Mouse (Mus musculus): ENCODE data around the gene Qrich1. TPM values are rescaled to one million over a fixed set of nuclear protein-coding genes. Genes with fewer than 3 reads are reported as not detected.

Gene Qrich1
- 160 and 175 TPM in 2 replicates for polyA plus RNA-seq (2014; fragmentation: Nextera tagmentation; extraction: Ambion mirVana)

- H3K36me3 ChIP-seq (ENCODE audit: control insufficient read depth, insufficient read depth, low read length): peaks cover 15% of the 10 kb centered on the region
These were observed at the start of gene Qrich1 for GRCm38 (mm10) chr9:108516380-108517251. Gene Qrich1 (plus strand): TSS chr9:108516806.

GRCm38 (mm10) chr9:108469430-108469829 is 47.2 kb upstream of the Qrich1 start:
- ATAC-seq (ENCODE audit: low FRiP score) (no peak), DNase-seq (ENCODE audit: low spot score, missing footprints) (no peak)
- peaks cover 10% of the 10 kb centered on the region for H3K36me3 ChIP-seq (ENCODE audit: control insufficient read depth, insufficient read depth, low read length)
- H3K4me2 ChIP-seq: no peak overlapping the region
- H3K9ac ChIP-seq (ENCODE audit: low read length): no peak overlapping the region
- WGBS: 86% methylated on average over 5 of the region's 5 CpGs
- no peak overlapping the region for H3K4me3 ChIP-seq (ENCODE audit: low read depth, low read length)
- no peaks in the 10 kb centered on the region for H3K4me1 ChIP-seq (ENCODE audit: control insufficient read depth, insufficient read depth, low read length)
- no peaks in the 10 kb centered on the region for H3K27me3 ChIP-seq (ENCODE audit: control insufficient read depth, insufficient read depth, low read length)
- no peak overlapping the region for H3K27ac ChIP-seq (ENCODE audit: low read depth, low read length)
- no peaks in the 10 kb centered on the region for H3K9me3 ChIP-seq (ENCODE audit: control insufficient read depth, low read length)

More at GRCm38 (mm10) chr9:108516380-108517251, at the start of gene Qrich1:
- peak within 1 kb of the TSS; percentile 93 for H3K4me3 ChIP-seq (ENCODE audit: low read depth, low read length)
- WGBS: 1% methylated on average over 55 of the region's 55 CpGs
- H3K27me3 ChIP-seq (ENCODE audit: control insufficient read depth, insufficient read depth, low read length): no peaks in the 10 kb centered on the region
- peak; percentile 99 for DNase-seq (ENCODE audit: low spot score, missing footprints)
- peak; percentile 95 for ATAC-seq (ENCODE audit: low FRiP score)
- H3K4me1 ChIP-seq (ENCODE audit: control insufficient read depth, insufficient read depth, low read length): peaks cover 16% of the 10 kb centered on the region
- peak within 1 kb of the TSS; percentile 53 for H3K4me2 ChIP-seq
- H3K9me3 ChIP-seq (ENCODE audit: control insufficient read depth, low read length): no peaks in the 10 kb centered on the region
- peak within 1 kb of the TSS; percentile 97 for H3K9ac ChIP-seq (ENCODE audit: low read length)
- H3K27ac ChIP-seq (ENCODE audit: low read depth, low read length): peak within 1 kb of the TSS; percentile 99

GRCm38 (mm10) chr9:108469845-108470244 is 46.8 kb upstream of the Qrich1 start:
- DNase-seq (ENCODE audit: low spot score, missing footprints) (no peak), ATAC-seq (ENCODE audit: low FRiP score) (no peak)
- Histone ChIP-seq H3K4me3 (ENCODE audit: low read depth, low read length) (no peak overlapping the region), H3K9ac (ENCODE audit: low read length) (no peak overlapping the region), H3K27me3 (ENCODE audit: control insufficient read depth, insufficient read depth, low read length) (no peaks in the 10 kb centered on the region), H3K36me3 (ENCODE audit: control insufficient read depth, insufficient read depth, low read length) (peaks cover 8% of the 10 kb centered on the region), H3K27ac (ENCODE audit: low read depth, low read length) (no peak overlapping the region), H3K9me3 (ENCODE audit: control insufficient read depth, low read length) (no peaks in the 10 kb centered on the region), H3K4me2 (no peak overlapping the region), H3K4me1 (ENCODE audit: control insufficient read depth, insufficient read depth, low read length) (no peaks in the 10 kb centered on the region)
- 80% methylated on average over 4 of the region's 4 CpGs for WGBS

- Histone ChIP-seq H3K4me2 (no peak overlapping the region), H3K4me1 (ENCODE audit: control insufficient read depth, insufficient read depth, low read length) (peaks cover 6% of the 10 kb centered on the region), H3K9ac (ENCODE audit: low read length) (no peak overlapping the region), H3K4me3 (ENCODE audit: low read depth, low read length) (no peak overlapping the region), H3K27me3 (ENCODE audit: control insufficient read depth, insufficient read depth, low read length) (no peaks in the 10 kb centered on the region), H3K36me3 (ENCODE audit: control insufficient read depth, insufficient read depth, low read length) (no peaks in the 10 kb centered on the region), H3K9me3 (ENCODE audit: control insufficient read depth, low read length) (no peaks in the 10 kb centered on the region), H3K27ac (ENCODE audit: low read depth, low read length) (no peak overlapping the region)
- WGBS: 58% methylated on average over 1 of the region's 1 CpGs
- ATAC-seq (ENCODE audit: low FRiP score) (no peak), DNase-seq (ENCODE audit: low spot score, missing footprints) (peak; percentile 39)
These were observed 42.1 kb upstream of the Qrich1 start for GRCm38 (mm10) chr9:108474528-108474927.

GRCm38 (mm10) chr9:108478638-108479156 is 37.9 kb upstream of the Qrich1 start:
- H3K4me2 ChIP-seq: peak overlapping the region; percentile 57
- H3K4me1 ChIP-seq (ENCODE audit: control insufficient read depth, insufficient read depth, low read length): peaks cover 16% of the 10 kb centered on the region
- ATAC-seq (ENCODE audit: low FRiP score) (peak; percentile 84), DNase-seq (ENCODE audit: low spot score, missing footprints) (peak; percentile 99)
- H3K27ac ChIP-seq (ENCODE audit: low read depth, low read length): peak overlapping the region; percentile 75
- H3K4me3 ChIP-seq (ENCODE audit: low read depth, low read length): peak overlapping the region; percentile 44
- no peaks in the 10 kb centered on the region for H3K36me3 ChIP-seq (ENCODE audit: control insufficient read depth, insufficient read depth, low read length)
- H3K27me3 ChIP-seq (ENCODE audit: control insufficient read depth, insufficient read depth, low read length): no peaks in the 10 kb centered on the region
- H3K9me3 ChIP-seq (ENCODE audit: control insufficient read depth, low read length): no peaks in the 10 kb centered on the region
- H3K9ac ChIP-seq (ENCODE audit: low read length): peak overlapping the region; percentile 59
- WGBS: under 1% methylated on average over 20 of the region's 20 CpGs

GRCm38 (mm10) chr9:108479241-108479640 is 37.4 kb upstream of the Qrich1 start:
- H3K9me3 ChIP-seq (ENCODE audit: control insufficient read depth, low read length): no peaks in the 10 kb centered on the region
- H3K27me3 ChIP-seq (ENCODE audit: control insufficient read depth, insufficient read depth, low read length): no peaks in the 10 kb centered on the region
- peak overlapping the region; percentile 59 for H3K9ac ChIP-seq (ENCODE audit: low read length)
- H3K36me3 ChIP-seq (ENCODE audit: control insufficient read depth, insufficient read depth, low read length): no peaks in the 10 kb centered on the region
- H3K4me2 ChIP-seq: peak overlapping the region; percentile 57
- H3K4me3 ChIP-seq (ENCODE audit: low read depth, low read length): peak overlapping the region; percentile 44
- DNase-seq (ENCODE audit: low spot score, missing footprints) (peak; percentile 97), ATAC-seq (ENCODE audit: low FRiP score) (peak; percentile 20)
- H3K4me1 ChIP-seq (ENCODE audit: control insufficient read depth, insufficient read depth, low read length): peaks cover 16% of the 10 kb centered on the region
- peak overlapping the region; percentile 75 for H3K27ac ChIP-seq (ENCODE audit: low read depth, low read length)
- WGBS: 25% methylated on average over 11 of the region's 11 CpGs

- Histone ChIP-seq H3K27ac (ENCODE audit: low read depth, low read length) (peak within 1 kb of the TSS; percentile 75), H3K9me3 (ENCODE audit: control insufficient read depth, low read length) (no peaks in the 10 kb centered on the region), H3K4me3 (ENCODE audit: low read depth, low read length) (peak within 1 kb of the TSS; percentile 44), H3K27me3 (ENCODE audit: control insufficient read depth, insufficient read depth, low read length) (no peaks in the 10 kb centered on the region), H3K4me2 (peak within 1 kb of the TSS; percentile 57), H3K36me3 (ENCODE audit: control insufficient read depth, insufficient read depth, low read length) (no peaks in the 10 kb centered on the region), H3K9ac (ENCODE audit: low read length) (peak within 1 kb of the TSS; percentile 71), H3K4me1 (ENCODE audit: control insufficient read depth, insufficient read depth, low read length) (peaks cover 16% of the 10 kb centered on the region)
- DNase-seq (ENCODE audit: low spot score, missing footprints): peak; percentile 95
- 11% methylated on average over 10 of the region's 10 CpGs for WGBS
- ATAC-seq (ENCODE audit: low FRiP score): peak; percentile 74
These were observed 36.8 kb upstream of the Qrich1 start, which contains the start of gene Lamb2 for GRCm38 (mm10) chr9:108479721-108480351. Gene Lamb2 (plus strand): TSS chr9:108479736.

- Histone ChIP-seq H3K9me3 (ENCODE audit: control insufficient read depth, low read length) (no peaks in the 10 kb centered on the region), H3K27me3 (ENCODE audit: control insufficient read depth, insufficient read depth, low read length) (no peaks in the 10 kb centered on the region), H3K4me2 (no peak overlapping the region), H3K4me1 (ENCODE audit: control insufficient read depth, insufficient read depth, low read length) (peaks cover 16% of the 10 kb centered on the region), H3K36me3 (ENCODE audit: control insufficient read depth, insufficient read depth, low read length) (0 out of 2 replicates have a peak, but pooled peaks cover 2% of the 10 kb centered on the region), H3K9ac (ENCODE audit: low read length) (no peak overlapping the region), H3K4me3 (ENCODE audit: low read depth, low read length) (no peak overlapping the region), H3K27ac (ENCODE audit: low read depth, low read length) (no peak overlapping the region)
- DNase-seq (ENCODE audit: low spot score, missing footprints) (peak; percentile 60), ATAC-seq (ENCODE audit: low FRiP score) (no peak)
- WGBS: 93% methylated on average over 28 of the region's 28 CpGs
These were observed 35.6 kb upstream of the Qrich1 start for GRCm38 (mm10) chr9:108480813-108481519.
